In the genomic region with DNA sequence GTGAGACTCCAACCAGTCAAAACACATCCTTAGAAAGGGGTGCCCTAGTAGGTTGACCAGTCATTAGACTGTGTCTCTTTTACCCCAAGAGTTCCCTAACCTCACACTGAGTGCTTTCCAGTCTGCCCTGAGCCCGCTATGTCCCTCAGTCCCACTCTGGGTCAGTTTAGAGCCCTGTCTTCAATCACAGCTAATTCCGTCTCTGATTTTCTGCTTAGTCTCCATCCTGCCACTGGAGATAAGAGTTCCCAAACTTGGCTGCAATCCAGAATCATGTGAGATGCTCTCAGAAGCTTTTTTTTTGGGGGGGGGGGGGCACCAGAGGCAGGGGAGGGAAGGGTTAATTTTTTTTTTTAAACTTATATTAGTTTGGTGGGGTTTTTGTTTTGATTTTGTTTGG, we compare ENCODE assay signal across 22 mouse cellular contexts. TPM values are rescaled to one million over a fixed set of nuclear protein-coding genes. Genes with fewer than 3 reads are reported as not detected.
DNase-seq lines count a peak whose midpoint lies in the region; ATAC-seq and TF ChIP-seq lines count a peak whose summit lies in the region.
"Had no signal": no experiment of that assay in that cellular context is flagged by ENCODE, and none has a peak within 500 bp of the region (broad histone marks: within the 10 kb centered on the region; RNA-seq: fewer than 3 reads in every experiment).

No protein-coding gene starts in this region.

- H3K9ac ChIP-seq in heart, embryonic 15.5 days: no peak overlapping the region
- no peak overlapping the region for H3K9ac ChIP-seq in lung, postnatal 0 days (replicated peaks; ENCODE audit: low read depth)
- no peak overlapping the region for H3K9ac ChIP-seq in heart, postnatal 0 days (replicated peaks; ENCODE audit: low read depth, low read length)
- H3K9ac ChIP-seq: forebrain, embryonic 13.5 days; limb, embryonic 13.5 days; midbrain, embryonic 12.5 days; neural tube, embryonic 13.5 days had no signal

- DNase-seq in gastrocnemius, adult 2 months: no peak
- no peak for DNase-seq in gastrocnemius, adult 18-20 months (ENCODE audit: low spot score)
- DNase-seq in heart, adult 11 months: no peak
- DNase-seq in lung, postnatal 0 days (ENCODE audit: low spot score): peak; percentile 29
- no peak for DNase-seq in lung, postnatal 25 days (ENCODE audit: low spot score)
- DNase-seq in heart, postnatal 0 days (ENCODE audit: low spot score): peak; percentile 66
- no peak for DNase-seq in thymus, postnatal 36 days
- DNase-seq: adrenal gland, adult 8-10 months; cerebellum, adult 2 months; gastrocnemius, postnatal 36 days; kidney, adult 2 months; kidney, postnatal 14 days; layer of hippocampus, postnatal 36 days had no signal

- H3K4me2 ChIP-seq in heart, embryonic 15.5 days: no peak overlapping the region
- no peak overlapping the region for H3K4me2 ChIP-seq in lung, postnatal 0 days (replicated peaks; ENCODE audit: low read depth, low read length)
- no peak overlapping the region for H3K4me2 ChIP-seq in heart, postnatal 0 days (ENCODE audit: low read depth, low read length)
- H3K4me2 ChIP-seq: forebrain, embryonic 13.5 days; limb, embryonic 13.5 days; midbrain, embryonic 12.5 days; neural tube, embryonic 13.5 days had no signal

- ATAC-seq in heart, embryonic 15.5 days (replicated peaks; ENCODE audit: insufficient number of reproducible peaks, insufficient read depth, low FRiP score, low read depth): no peak; the same call in 1 of the 2 replicates
- no peak for ATAC-seq in lung, postnatal 0 days
- no peak for ATAC-seq in heart, postnatal 0 days (ENCODE audit: insufficient read depth, low read depth)
- ATAC-seq: forebrain, embryonic 13.5 days; inflammation-experienced regulatory T-cells, adult 6 months had no signal

- H3K27ac ChIP-seq in gastrocnemius, adult 2 months: peak overlapping the region; percentile 97
- H3K27ac ChIP-seq in heart, embryonic 15.5 days: peak overlapping the region; percentile 94
- H3K27ac ChIP-seq in lung, postnatal 0 days (ENCODE audit: low read length): no peak overlapping the region
- H3K27ac ChIP-seq in heart, postnatal 0 days (ENCODE audit: low read depth): peak overlapping the region; percentile 88
- H3K27ac ChIP-seq: forebrain, embryonic 13.5 days; layer of hippocampus, adult 2 months; limb, embryonic 13.5 days; midbrain, embryonic 12.5 days; neural tube, embryonic 13.5 days had no signal

- H3K9me3 ChIP-seq in heart, embryonic 15.5 days (replicated peaks): no peaks in the 10 kb centered on the region
- no peaks in the 10 kb centered on the region for H3K9me3 ChIP-seq in lung, postnatal 0 days (ENCODE audit: low read length)
- H3K9me3 ChIP-seq in heart, postnatal 0 days (replicated peaks; ENCODE audit: control insufficient read depth, low read length): no peaks in the 10 kb centered on the region
- H3K9me3 ChIP-seq: forebrain, embryonic 13.5 days; limb, embryonic 13.5 days; midbrain, embryonic 12.5 days; neural tube, embryonic 13.5 days had no signal

- peaks cover 59% of the 10 kb centered on the region for H3K4me1 ChIP-seq in heart, embryonic 15.5 days (replicated peaks)
- peaks cover 3% of the 10 kb centered on the region; the same call in 1 of the 2 replicates for H3K4me1 ChIP-seq in lung, postnatal 0 days (ENCODE audit: insufficient read depth, low read depth, low read length)
- H3K4me1 ChIP-seq in heart, postnatal 0 days (ENCODE audit: control insufficient read depth, insufficient read depth): peaks cover 46% of the 10 kb centered on the region
- H3K4me1 ChIP-seq: limb, embryonic 13.5 days; midbrain, embryonic 12.5 days had no signal

- intact Hi-C loops in gastrocnemius, adult 2 months (cut with DNase I): no loop called here

- H3K27me3 ChIP-seq in heart, embryonic 15.5 days: no peaks in the 10 kb centered on the region
- H3K27me3 ChIP-seq in lung, postnatal 0 days (replicated peaks; ENCODE audit: insufficient read depth, low read length): no peaks in the 10 kb centered on the region
- H3K27me3 ChIP-seq in heart, postnatal 0 days (ENCODE audit: control insufficient read depth, insufficient read depth, low read length): no peaks in the 10 kb centered on the region
- H3K27me3 ChIP-seq: CH12.LX; forebrain, embryonic 13.5 days; limb, embryonic 13.5 days; midbrain, embryonic 12.5 days; neural tube, embryonic 13.5 days had no signal

- no peak for TF ChIP-seq CTCF in gastrocnemius, adult 2 months (IDR thresholded peaks at IDR 0.05)
- TF ChIP-seq CTCF in lung, postnatal 0 days (IDR thresholded peaks at IDR 0.05): no peak
- no peak for TF ChIP-seq CTCF in heart, postnatal 0 days (IDR thresholded peaks at IDR 0.05; ENCODE audit: low read depth)

- H3K36me3 ChIP-seq in heart, embryonic 15.5 days: no peaks in the 10 kb centered on the region
- H3K36me3 ChIP-seq in lung, postnatal 0 days (ENCODE audit: insufficient read depth, low read length): no peaks in the 10 kb centered on the region
- H3K36me3 ChIP-seq in heart, postnatal 0 days (replicated peaks; ENCODE audit: control insufficient read depth, insufficient read depth, low read length): 0 out of 2 replicates have a peak, but pooled peaks cover 5% of the 10 kb centered on the region
- H3K36me3 ChIP-seq: neural tube, embryonic 13.5 days had no signal

- TF ChIP-seq EP300 in lung, postnatal 0 days (IDR thresholded peaks at IDR 0.05): no peak
- no peak for TF ChIP-seq EP300 in heart, postnatal 0 days (IDR thresholded peaks at IDR 0.05; ENCODE audit: low read depth)

- no peak overlapping the region for H3K4me3 ChIP-seq in gastrocnemius, adult 2 months
- H3K4me3 ChIP-seq in heart, embryonic 15.5 days: no peak overlapping the region
- no peak overlapping the region for H3K4me3 ChIP-seq in lung, postnatal 0 days (ENCODE audit: low read depth, low read length)
- H3K4me3 ChIP-seq in heart, postnatal 0 days (ENCODE audit: low read depth, low read length): no peak overlapping the region
- H3K4me3 ChIP-seq: erythroblast, embryonic 14.5 days; forebrain, embryonic 13.5 days; layer of hippocampus, adult 2 months; limb, embryonic 13.5 days; midbrain, embryonic 12.5 days; neural tube, embryonic 13.5 days had no signal

- WGBS in heart, embryonic 15.5 days: 16% methylated on average over 2 of the region's 2 CpGs
- 37% methylated on average over 2 of the region's 2 CpGs for WGBS in lung, postnatal 0 days
- WGBS in heart, postnatal 0 days: 22% methylated on average over 2 of the region's 2 CpGs

RNA-seq across cellular contexts. Expression of a gene that starts 11.5 kb away (rescaled TPM):
- 100 to 1,000 TPM; 243 to 313 TPM for total RNA-seq in gastrocnemius, adult 2 months (2021)
- 100 to 1,000 TPM; 238 to 306 TPM for total RNA-seq in gastrocnemius, adult 18-20 months (2021)
- polyA plus RNA-seq in heart, embryonic 15.5 days (2015; fragmentation: Nextera tagmentation; extraction: Ambion mirVana): 30.2 and 31.0 TPM in 2 replicates
- 4.8 and 5.4 TPM in 2 replicates for polyA plus RNA-seq in lung, postnatal 0 days (2015; fragmentation: Nextera tagmentation; extraction: Ambion mirVana)
- 39.7 and 50.9 TPM in 2 replicates for total RNA-seq in heart, postnatal 0 days (2014; rRNA removed; ENCODE audit: low replicate concordance)
- polyA plus RNA-seq in heart, postnatal 0 days (2015; fragmentation: Nextera tagmentation; extraction: Ambion mirVana): 29.2 and 29.7 TPM in 2 replicates

RNA-seq across cellular contexts. Expression of a gene that starts 57.6 kb away (rescaled TPM):
- total RNA-seq in gastrocnemius, adult 2 months (2021): 10 to 100 TPM; 16.7 to 18.4 TPM
- total RNA-seq in gastrocnemius, adult 18-20 months (2021): 10 to 100 TPM; 14.4 to 20.1 TPM
- polyA plus RNA-seq in heart, embryonic 15.5 days (2015; fragmentation: Nextera tagmentation; extraction: Ambion mirVana): 78.0 and 81.7 TPM in 2 replicates
- polyA plus RNA-seq in lung, postnatal 0 days (2015; fragmentation: Nextera tagmentation; extraction: Ambion mirVana): 57.4 and 60.4 TPM in 2 replicates
- total RNA-seq in heart, postnatal 0 days (2014; rRNA removed; ENCODE audit: low replicate concordance): 26.8 and 59.9 TPM in 2 replicates
- polyA plus RNA-seq in heart, postnatal 0 days (2015; fragmentation: Nextera tagmentation; extraction: Ambion mirVana): 65.8 and 71.8 TPM in 2 replicates

Comparison
In these comparisons a context has a peak if more than half of its experiments do, and no peak if none do; other contexts are left out.
1. DNase-seq: peak in lung, postnatal 0 days (single experiment) and heart, postnatal 0 days (single experiment); none in gastrocnemius, adult 2 months (single experiment), gastrocnemius, adult 18-20 months (single experiment), heart, adult 11 months (single experiment), lung, postnatal 25 days (single experiment) and thymus, postnatal 36 days (0 of 2).